Mouse (Mus musculus) hindlimb bud, embryonic 11.5 days (tissue): ENCODE measurements at regions not wholly inside any gene's neighbourhood (a gene's known extent, or its start where the extent isn't known, plus 50 kb on each side); places are given as distances from the start of the nearest gene placed in this dataset.
"Not testable (repeated sequence)": the region's sequence is repeated elsewhere in the genome, so short reads cannot be mapped to it uniquely, and the experiment has no call there.

ENCODE experiments used
- DNase-seq: peaks from one replicate; pipeline ENCODE4 v3.0.0-alpha.2; 2012; ENCODE audit warnings: low read depth, low spot score; ENCODE audit errors: extremely low spot score

- DNase-seq = no peak
Measured at GRCm38 (mm10) chr2:3864872-3865271, 152.6 kb upstream of the Frmd4a start.

GRCm38 (mm10) chr2:3866736-3867135 lies 150.8 kb upstream of the Frmd4a start:
- not testable (repeated sequence) for DNase-seq

- DNase-seq = no peak
Measured at GRCm38 (mm10) chr2:3869701-3870100, 147.8 kb upstream of the Frmd4a start.

DNA sequence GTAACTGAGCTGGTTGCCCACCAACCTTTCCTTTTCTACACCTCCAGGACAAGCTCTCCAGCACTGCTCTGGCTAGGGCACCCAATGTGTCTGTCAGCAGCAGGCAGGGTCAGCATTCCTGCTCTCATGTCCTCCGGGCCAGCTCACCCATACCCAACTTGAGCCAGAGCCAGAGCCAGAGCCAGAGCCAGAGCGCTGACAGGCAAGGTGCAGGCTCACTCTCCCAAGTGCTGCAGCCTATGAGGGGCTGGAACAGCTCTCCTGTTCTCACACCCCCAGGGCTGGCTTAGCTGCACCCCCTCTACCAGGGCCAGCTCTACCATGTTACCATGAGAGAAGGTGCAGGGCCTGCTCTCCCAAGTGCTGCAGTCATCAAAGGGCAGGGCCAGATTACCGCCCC lies 145.8 kb upstream of the Frmd4a start:
- DNase-seq = no peak

- no peak for DNase-seq
Measured at GRCm38 (mm10) chr2:3887000-3887399, 130.5 kb upstream of the Frmd4a start.

DNA sequence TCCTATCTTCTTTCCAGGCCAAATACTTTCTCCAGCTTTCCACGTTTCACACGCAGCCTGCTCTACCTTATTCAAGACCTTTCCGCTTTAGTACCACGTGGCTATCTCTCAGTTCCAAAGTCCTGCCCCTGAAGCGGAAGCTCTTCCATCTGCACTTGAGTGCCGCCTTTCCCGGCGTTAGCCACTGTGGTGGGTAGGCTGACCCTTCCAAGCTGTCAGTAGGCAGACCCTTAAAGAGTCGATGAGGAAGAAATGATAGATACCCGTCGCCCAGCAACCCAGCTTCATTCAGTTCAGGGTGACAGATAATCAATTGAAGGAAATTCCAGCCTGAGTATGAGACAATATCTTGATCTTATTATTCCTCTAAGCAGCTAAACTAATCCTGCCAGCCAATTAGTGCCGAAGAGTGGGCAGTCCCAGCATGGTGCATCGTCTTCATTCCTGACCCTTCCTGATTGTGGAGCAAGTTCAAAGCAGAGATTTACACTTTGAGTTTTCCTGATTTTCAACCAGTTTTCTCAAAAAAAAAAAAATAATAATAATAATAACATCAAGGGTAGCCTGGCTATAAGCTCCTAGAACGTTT lies 129.6 kb upstream of the Frmd4a start:
- no peak for DNase-seq

- DNase-seq = no peak
Measured at GRCm38 (mm10) chr2:3889381-3889780, 128.1 kb upstream of the Frmd4a start.

DNA sequence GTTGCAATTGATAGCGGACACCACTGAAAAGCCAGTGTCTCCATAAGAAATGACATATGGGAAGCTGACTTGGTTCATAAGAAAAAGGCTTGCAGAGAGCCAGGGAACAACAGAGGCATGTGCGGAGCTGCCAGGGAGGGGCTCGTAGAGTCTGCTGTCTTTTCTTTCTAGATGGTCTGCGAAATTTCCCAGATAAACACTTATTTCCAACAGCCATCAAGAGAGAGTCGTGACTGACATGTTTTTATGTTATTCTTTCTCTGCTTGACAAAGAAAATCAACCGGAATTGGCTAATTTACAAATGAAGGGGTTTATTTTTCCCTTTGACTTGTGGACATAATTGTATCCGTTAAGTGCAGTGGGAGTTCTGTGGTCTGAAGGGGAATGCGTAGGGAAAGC lies 127.1 kb upstream of the Frmd4a start:
- no peak for DNase-seq

GRCm38 (mm10) chr2:3907026-3907425 lies 110.5 kb upstream of the Frmd4a start:
- DNase-seq = no peak

GRCm38 (mm10) chr2:3908192-3908591 lies 109.3 kb upstream of the Frmd4a start:
- no peak for DNase-seq

DNA sequence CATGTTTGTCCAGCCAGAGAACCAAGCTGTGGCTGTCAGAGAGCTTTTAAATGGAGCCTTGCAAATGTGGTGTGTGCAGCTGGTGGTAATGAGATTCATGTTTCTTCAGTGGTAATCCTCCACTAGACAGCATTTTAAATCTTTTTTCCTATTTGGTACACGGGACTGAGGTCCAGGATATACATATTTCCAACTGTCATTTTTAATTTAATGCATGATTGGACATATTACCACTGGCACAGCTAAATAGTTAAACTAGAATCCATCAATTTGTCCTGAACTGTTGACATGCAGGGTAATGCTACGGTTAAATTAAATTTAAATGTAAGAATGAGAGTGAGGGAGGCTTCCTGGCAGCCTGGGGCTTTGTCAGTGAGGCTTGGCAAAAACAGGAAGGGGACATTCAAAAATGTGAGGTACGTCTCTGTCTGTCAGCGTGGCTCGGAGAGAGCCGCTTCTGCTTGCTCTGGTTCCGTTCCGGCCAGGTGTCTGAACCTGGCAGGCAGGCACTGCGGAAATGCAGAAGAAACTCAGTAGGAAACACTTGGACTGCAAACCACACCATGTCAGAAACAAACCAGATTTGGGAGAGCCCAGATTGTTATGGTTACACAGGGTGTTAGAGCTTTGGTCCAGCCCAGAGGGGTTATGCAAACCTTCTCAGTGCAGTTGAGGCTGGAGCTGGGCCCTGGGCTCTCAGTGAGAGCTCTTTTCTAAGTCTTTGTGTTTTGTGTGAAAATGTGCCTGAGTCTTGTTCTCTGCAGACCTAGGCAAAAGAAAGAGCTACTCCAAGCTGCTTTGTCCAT lies 107.2 kb upstream of the Frmd4a start:
- no peak for DNase-seq

DNA sequence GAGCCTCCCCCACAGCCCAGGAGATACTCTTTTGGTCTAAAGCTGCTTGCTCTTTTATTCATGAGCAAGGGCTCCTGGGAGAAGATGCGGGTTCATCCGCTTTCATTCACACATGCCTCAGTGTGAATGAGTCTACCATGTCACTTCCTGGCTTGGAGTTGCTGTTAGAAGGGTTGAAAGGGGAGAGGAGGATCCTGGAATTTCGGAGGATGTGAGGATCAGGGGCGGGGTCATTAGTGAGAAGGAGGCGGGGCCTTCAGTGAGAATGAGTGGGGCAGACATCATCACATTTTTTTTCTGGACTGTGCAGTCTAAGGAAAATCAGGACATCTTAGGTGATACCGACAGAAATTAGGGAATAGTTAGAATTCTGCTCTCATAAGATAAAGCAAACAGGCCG lies 102.4 kb upstream of the Frmd4a start:
- no peak for DNase-seq

DNA sequence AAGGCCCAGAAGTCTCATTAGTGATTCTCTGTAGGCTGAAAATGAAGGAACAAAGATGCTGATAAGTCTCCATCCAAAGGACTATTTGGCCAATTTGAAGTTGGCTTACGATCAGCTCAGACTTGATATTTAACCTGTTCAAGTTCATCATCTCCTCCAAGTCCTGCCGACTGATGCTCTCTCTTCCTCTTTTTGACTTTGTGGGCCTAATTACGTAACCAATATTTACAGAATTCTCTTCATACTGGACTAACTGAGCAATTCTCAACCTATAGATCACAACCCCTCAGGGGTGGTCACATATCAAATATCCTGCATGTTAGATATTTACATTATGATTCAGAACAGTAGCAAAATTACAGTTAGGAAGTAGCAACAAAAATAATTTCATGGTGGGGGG lies 101.2 kb upstream of the Frmd4a start:
- DNase-seq = no peak

DNA sequence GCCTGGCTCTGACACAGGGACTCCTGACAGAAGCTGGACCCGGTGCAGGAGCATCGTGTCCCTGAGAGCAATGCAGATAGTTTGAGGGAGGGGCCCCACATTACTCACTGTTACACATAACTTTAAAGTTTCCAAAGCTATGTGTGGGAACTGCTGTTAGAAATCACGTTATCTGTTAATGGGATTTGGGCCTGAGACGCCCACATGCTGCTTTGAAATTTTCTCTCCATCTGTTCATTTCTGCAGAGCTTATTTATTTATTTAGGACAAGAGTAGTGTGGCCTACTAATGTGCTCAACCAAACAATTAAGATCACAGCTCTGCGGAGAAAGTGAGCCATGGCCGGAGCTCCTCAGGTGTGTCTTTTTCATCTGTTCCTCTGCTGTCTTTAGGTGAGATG lies 99.4 kb upstream of the Frmd4a start:
- DNase-seq = no peak

DNA sequence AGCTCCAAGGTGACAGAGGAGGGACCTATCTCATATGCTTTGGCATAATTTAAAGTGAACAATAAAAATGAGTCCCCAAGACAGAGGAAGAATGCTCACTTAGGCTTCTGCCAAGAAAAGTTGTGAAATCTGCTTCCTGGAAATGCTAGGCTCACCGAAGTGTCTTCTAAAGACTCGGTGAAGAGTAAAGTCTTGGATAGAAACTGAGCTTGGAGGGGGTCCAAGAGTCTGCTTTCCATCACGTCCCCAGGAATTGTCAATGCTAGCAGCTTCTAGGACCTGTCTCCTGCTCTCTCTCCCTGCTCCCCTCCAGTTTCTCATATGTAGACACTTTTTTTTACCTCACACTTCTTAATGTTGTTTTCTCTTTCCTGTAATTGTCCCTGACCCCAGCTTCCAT lies 97.6 kb upstream of the Frmd4a start:
- DNase-seq = no peak

GRCm38 (mm10) chr2:3921084-3921483 lies 96.4 kb upstream of the Frmd4a start:
- not testable (repeated sequence) for DNase-seq

- DNase-seq = no peak
Measured at GRCm38 (mm10) chr2:3922739-3923138, 94.8 kb upstream of the Frmd4a start.

GRCm38 (mm10) chr2:3924696-3925095 lies 92.8 kb upstream of the Frmd4a start:
- DNase-seq = no peak

- DNase-seq = no peak
Measured at GRCm38 (mm10) chr2:3925199-3925598, 92.3 kb upstream of the Frmd4a start.

DNA sequence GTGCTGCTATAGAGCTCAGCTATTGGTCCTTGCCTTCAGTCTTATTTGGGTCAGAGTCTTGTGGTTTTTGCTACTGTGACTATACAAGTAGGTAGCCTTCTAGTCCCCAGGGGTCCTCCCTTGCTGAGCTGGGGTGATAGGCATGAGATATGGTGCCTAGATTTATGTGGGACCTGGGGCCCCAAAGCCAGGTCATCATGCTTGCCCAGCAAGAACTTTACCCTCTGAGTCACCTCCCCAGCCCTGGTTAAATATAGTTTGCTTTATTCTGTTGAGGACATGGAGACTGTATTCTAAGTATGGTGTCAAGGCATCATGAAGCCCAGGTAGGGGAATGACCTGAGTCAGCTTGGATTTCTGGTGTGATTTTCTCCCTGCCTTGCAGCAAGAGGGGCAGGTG lies 91.4 kb upstream of the Frmd4a start:
- no peak for DNase-seq

DNA sequence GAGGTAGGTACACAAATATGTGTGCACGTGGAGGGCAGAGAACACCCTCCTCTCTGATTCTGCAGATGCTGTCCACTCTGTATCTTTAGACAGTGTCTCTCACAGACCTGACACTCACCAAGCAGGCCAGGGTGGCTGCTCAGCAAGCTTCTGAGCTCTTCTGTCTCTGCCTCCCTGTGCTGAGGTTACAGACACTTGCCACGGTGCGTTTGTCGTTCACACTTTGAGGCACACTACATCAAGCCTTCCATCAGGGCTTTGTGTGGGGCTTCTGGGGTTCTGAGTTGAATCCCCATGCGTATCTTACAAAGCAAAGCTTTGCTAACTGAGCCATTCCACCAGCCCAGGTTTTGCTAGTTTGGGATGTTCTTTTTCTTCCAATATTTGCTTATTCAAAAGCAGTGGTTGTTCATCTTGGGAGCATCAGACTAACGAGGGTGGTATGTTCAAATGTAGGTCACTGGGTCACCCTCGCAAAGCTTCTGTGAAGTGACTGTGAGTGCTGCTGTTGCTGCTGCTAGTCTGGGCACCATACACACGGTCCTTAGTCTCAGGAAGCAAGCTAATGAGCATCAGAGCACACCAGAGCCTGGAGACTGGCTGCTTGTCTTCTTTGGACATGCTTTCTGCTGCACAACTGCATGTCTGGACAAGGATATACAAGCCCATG lies 90.2 kb upstream of the Frmd4a start:
- no peak for DNase-seq

- no peak for DNase-seq
Measured at GRCm38 (mm10) chr2:3927853-3928252, 89.7 kb upstream of the Frmd4a start.
